Mouse (Mus musculus): ENCODE results near the gene Nme4. TPM values are rescaled to one million over a fixed set of nuclear protein-coding genes. Genes with fewer than 3 reads are reported as not detected.

The Nme4 gene
- total and polyA plus RNA-seq, 2 experiments from 2014 or later, result 16.0 to 23.3 TPM

DNA sequence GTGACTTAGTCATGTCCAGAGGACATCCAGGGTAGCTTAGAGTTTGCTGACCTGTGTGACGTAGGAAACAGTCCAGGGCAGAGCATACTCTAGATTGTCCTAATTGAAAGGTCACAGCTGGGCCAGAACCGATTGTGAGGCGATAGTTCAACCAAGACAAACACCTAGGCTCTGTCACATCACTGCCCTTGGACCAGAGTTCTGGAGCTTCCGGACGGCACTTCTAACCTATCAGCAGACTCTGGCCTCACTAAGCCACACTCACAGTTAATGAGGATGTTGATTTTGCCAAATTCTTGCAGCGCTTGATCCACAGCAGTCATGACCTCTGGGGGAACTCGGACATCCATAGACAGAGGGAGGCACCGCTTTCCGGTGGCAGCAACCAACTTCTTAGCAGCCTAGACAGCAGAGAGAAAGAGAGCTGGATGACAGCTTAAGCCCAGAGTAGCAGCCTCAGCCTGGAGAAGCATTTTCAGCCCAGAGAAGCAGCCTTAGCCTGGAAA, 8.3 kb downstream of the Nme4 start:
- Histone ChIP-seq H3K36me3 (ENCODE audit: insufficient read depth, low read length) (no peaks in the 10 kb centered on the region; the same call in 1 of the 2 replicates), H3K4me2 (ENCODE audit: low read depth, low read length) (no peak overlapping the region), H3K4me3 (ENCODE audit: low read length) (no peak overlapping the region), H3K9me3 (ENCODE audit: low read length) (no peaks in the 10 kb centered on the region), H3K27me3 (ENCODE audit: insufficient read depth, low read length) (no peaks in the 10 kb centered on the region), H3K27ac (no peak overlapping the region), H3K4me1 (ENCODE audit: insufficient read depth, low read length) (no peaks in the 10 kb centered on the region), H3K9ac (replicated peaks; ENCODE audit: low read length) (no peak overlapping the region)
- TF ChIP-seq CTCF (IDR thresholded peaks at IDR 0.05; ENCODE audit: low read depth), result no peak
- WGBS, result 93% methylated on average over 9 of the region's 9 CpGs
- ATAC-seq, result no peak
- no peak for DNase-seq (ENCODE audit: low spot score)

DNA sequence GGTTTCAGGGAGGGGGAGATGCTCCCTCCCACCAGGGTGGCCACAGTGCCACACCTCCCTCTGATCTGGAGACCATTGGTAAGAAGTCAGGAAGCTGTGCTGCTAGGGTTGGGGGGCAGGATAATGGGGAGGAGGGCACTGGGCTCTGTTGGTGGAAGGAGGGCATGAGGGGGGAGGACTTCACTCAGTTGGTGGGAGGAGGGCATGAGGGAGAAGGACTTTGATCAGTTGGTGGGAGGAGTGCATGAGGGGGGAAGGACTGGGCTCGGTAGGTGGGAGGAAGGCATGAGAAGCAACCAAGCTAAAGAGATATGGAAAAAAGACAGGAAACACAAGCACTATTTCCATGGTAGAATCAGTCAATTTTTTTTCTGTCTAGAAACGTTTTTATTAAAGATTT, 14.5 kb downstream of the Nme4 start:
- Histone ChIP-seq H3K4me3 (ENCODE audit: low read length) (no peak overlapping the region), H3K4me2 (ENCODE audit: low read depth, low read length) (no peak overlapping the region), H3K9me3 (ENCODE audit: low read length) (no peaks in the 10 kb centered on the region), H3K27me3 (ENCODE audit: insufficient read depth, low read length) (no peaks in the 10 kb centered on the region), H3K27ac (no peak overlapping the region), H3K4me1 (ENCODE audit: insufficient read depth, low read length) (no peaks in the 10 kb centered on the region), H3K36me3 (ENCODE audit: insufficient read depth, low read length) (no peaks in the 10 kb centered on the region; the same call in 1 of the 2 replicates), H3K9ac (replicated peaks; ENCODE audit: low read length) (no peak overlapping the region)
- ATAC-seq (no peak), DNase-seq (ENCODE audit: low spot score) (no peak)
- TF ChIP-seq CTCF (IDR thresholded peaks at IDR 0.05; ENCODE audit: low read depth), result no peak
- WGBS, result 48% methylated on average over 2 of the region's 2 CpGs

DNA sequence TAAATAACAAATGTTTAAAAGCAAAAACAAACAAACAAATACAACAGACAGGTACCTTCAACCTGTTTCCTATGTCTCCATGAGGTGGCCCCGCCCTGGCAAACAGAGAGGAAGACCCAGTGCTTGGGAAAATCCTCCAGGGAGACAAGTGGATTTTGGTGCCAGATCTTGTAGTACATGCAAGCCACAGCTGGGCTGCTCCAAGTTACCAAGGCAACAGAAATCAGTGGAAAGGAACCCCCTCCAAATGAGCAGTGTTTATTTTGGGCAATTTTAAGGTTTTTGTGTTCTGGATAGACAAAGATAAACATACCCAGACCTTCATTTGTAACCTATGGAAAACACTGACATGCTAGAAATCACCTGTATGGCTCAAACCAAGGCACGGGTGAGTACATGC, 16.6 kb downstream of the Nme4 start:
- H3K4me3 ChIP-seq (ENCODE audit: low read length), result no peak overlapping the region
- H3K4me1 ChIP-seq (ENCODE audit: insufficient read depth, low read length), result no peaks in the 10 kb centered on the region
- H3K4me2 ChIP-seq (ENCODE audit: low read depth, low read length), result no peak overlapping the region
- 69% methylated on average over 2 of the region's 2 CpGs for WGBS
- H3K27ac ChIP-seq, result no peak overlapping the region; the same call in 1 of the 2 replicates
- ATAC-seq, result peak; percentile 40; the same call in 1 of the 2 replicates
- H3K9me3 ChIP-seq (ENCODE audit: low read length), result no peaks in the 10 kb centered on the region
- H3K27me3 ChIP-seq (ENCODE audit: insufficient read depth, low read length), result no peaks in the 10 kb centered on the region
- peak; percentile 17; the same call in 1 of the 2 replicates for TF ChIP-seq CTCF (IDR thresholded peaks at IDR 0.05; ENCODE audit: low read depth)
- DNase-seq (ENCODE audit: low spot score), result peak; percentile 65
- H3K9ac ChIP-seq (replicated peaks; ENCODE audit: low read length), result no peak overlapping the region
- H3K36me3 ChIP-seq (ENCODE audit: insufficient read depth, low read length), result no peaks in the 10 kb centered on the region; the same call in 1 of the 2 replicates

DNA sequence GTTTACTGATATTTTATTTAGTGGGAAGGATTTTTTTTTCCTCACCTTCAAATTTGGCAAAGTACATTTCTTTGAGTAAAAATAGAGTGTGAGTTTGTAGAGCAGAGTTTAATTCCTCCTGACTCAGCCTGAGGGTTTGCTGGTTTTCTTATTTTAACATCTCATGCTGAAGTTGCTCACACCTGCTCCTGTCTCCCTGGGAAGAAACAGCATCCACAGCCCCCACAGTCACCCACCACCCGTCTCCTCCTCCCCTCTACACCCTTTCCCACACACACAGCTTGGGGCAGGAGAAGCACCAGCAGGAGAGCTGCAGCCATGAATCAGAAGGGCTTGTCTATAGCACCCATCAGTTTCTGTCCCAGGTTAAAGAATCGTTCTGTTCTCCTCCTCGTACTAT, 20.2 kb downstream of the Nme4 start:
- Histone ChIP-seq H3K27me3 (ENCODE audit: insufficient read depth, low read length) (no peaks in the 10 kb centered on the region), H3K4me3 (ENCODE audit: low read length) (no peak overlapping the region), H3K27ac (no peak overlapping the region), H3K4me2 (ENCODE audit: low read depth, low read length) (no peak overlapping the region), H3K9ac (replicated peaks; ENCODE audit: low read length) (no peak overlapping the region), H3K4me1 (ENCODE audit: insufficient read depth, low read length) (peaks cover under 1% of the 10 kb centered on the region; the same call in 1 of the 2 replicates), H3K9me3 (ENCODE audit: low read length) (no peaks in the 10 kb centered on the region), H3K36me3 (ENCODE audit: insufficient read depth, low read length) (no peaks in the 10 kb centered on the region)
- WGBS, result 69% methylated on average over 3 of the region's 3 CpGs
- TF ChIP-seq CTCF (IDR thresholded peaks at IDR 0.05; ENCODE audit: low read depth), result no peak
- ATAC-seq (no peak), DNase-seq (ENCODE audit: low spot score) (no peak)

DNA sequence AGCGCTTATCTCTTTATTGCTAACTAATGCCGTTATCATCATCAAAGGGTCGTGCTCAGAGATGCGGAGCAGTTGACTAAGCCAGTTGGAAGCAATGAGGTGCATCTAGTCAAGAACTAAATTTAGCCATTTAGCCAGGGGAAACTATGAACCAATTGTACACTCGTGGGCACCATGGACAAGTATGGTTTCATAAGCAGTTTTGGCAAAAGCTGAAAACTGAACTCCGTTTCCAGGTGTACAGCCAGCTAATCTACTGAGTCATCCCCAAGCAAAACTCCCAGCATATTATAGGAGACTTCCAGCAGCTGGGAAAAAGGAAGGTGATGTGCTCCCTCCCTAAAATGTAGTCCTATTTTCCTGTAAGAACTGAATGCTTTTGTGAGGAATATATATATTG, 25.3 kb downstream of the Nme4 start:
- Histone ChIP-seq H3K27ac (no peak overlapping the region), H3K4me1 (ENCODE audit: insufficient read depth, low read length) (peaks cover 31% of the 10 kb centered on the region), H3K9me3 (ENCODE audit: low read length) (no peaks in the 10 kb centered on the region), H3K9ac (replicated peaks; ENCODE audit: low read length) (peak overlapping the region; percentile 92; the same call in 1 of the 2 replicates), H3K4me2 (ENCODE audit: low read depth, low read length) (peak overlapping the region; percentile 99), H3K27me3 (ENCODE audit: insufficient read depth, low read length) (no peaks in the 10 kb centered on the region), H3K36me3 (ENCODE audit: insufficient read depth, low read length) (no peaks in the 10 kb centered on the region), H3K4me3 (ENCODE audit: low read length) (peak overlapping the region; percentile 88)
- WGBS, result 32% methylated on average over 6 of the region's 6 CpGs
- no peak for DNase-seq (ENCODE audit: low spot score)
- ATAC-seq, result no peak
- TF ChIP-seq CTCF (IDR thresholded peaks at IDR 0.05; ENCODE audit: low read depth), result no peak

DNA sequence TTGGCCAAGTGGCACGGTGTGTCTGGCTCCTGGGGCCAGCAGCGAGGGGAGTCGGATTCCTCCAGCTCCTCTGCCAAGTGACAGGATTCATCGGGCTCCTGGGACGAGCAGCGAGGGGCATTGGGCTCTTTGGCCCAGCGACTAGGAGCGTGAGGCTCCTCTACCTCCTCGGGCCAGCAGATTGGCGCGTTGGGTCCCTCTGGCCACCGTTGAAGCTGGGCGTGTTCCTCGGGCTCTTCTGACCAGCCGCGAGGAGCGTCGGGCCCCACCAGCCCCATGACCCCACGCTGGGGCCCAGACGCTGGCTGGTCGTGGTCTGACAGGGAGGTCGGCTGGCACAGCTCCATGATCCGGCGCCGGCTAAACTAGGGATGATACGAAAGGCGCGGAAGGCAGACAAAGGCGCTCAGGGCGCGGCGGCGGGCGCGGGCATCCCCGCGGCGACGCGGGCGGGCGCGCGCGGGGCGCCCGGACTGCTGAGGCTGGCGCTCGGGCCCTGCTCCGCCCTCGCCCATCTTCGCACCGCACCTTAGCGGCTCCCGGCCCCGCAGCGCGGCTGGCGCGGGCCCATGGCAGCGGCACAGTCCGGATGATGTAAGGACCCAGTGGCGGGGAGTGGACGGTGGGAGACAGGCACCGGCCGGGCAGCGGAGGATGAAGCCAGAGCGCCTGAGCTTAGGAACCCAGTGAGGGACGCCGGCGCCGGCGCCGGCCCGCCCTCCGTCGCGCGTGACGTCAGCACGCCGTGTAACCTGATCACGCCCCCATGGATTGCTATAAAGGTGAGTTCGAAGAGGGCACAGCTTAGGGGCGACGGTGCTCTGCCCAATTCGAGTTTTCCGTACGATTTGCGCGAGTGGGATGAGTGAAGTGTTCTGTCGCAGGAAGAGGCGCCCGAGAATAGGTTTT, 26.3 kb downstream of the Nme4 start, which contains the start of gene Rab11fip3:
Rab11fip3 (minus strand) TSS at position 725 of the 909 bp plus-strand sequence.
- Histone ChIP-seq H3K27me3 (ENCODE audit: insufficient read depth, low read length) (no peaks in the 10 kb centered on the region), H3K4me3 (ENCODE audit: low read length) (peak within 1 kb of the TSS; percentile 88), H3K9me3 (ENCODE audit: low read length) (no peaks in the 10 kb centered on the region), H3K27ac (peak within 1 kb of the TSS; percentile 93), H3K4me2 (ENCODE audit: low read depth, low read length) (peak within 1 kb of the TSS; percentile 99), H3K9ac (replicated peaks; ENCODE audit: low read length) (peak within 1 kb of the TSS; percentile 92), H3K36me3 (ENCODE audit: insufficient read depth, low read length) (peaks cover 4% of the 10 kb centered on the region; the same call in 1 of the 2 replicates), H3K4me1 (ENCODE audit: insufficient read depth, low read length) (peaks cover 40% of the 10 kb centered on the region)
- no peak for TF ChIP-seq CTCF (IDR thresholded peaks at IDR 0.05; ENCODE audit: low read depth)
- peak; percentile 96 for DNase-seq (ENCODE audit: low spot score)
- peak; percentile 95 for ATAC-seq
- WGBS, result 1% methylated on average over 84 of the region's 94 CpGs

Data from hindbrain, postnatal 0 days (tissue).